Mouse (Mus musculus) right cerebral cortex, adult 18-20 months (tissue): ENCODE measurements at regions not wholly inside any gene's neighbourhood (a gene's known extent, or its start where the extent isn't known, plus 50 kb on each side); places are given as distances from the start of the nearest gene placed in this dataset.

Experiments
- DNase-seq: peaks from one replicate; pipeline ENCODE4 v3.0.0; 2022; ENCODE audit warnings: mixed read lengths

DNA sequence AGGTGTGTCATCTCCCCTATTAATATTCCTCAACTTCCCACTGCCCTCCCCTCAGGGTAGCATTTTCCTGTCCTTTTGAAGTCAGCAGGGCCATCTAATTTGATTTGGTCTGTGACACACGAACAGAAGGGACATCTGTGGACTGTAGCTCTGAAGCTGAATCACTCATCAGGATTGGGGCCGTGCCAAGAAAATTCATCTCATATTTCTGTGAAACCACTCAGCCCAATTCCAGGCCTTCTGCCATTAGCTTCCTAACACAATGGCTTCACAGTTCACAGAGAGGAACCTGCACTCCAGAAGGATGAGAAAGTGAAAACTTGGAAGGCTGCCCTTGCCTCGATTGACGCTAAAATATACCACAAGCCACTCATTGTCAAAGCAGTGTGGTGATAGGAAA lies 86.1 kb downstream of the Abhd5 start:
- peak; percentile 51 for DNase-seq

DNA sequence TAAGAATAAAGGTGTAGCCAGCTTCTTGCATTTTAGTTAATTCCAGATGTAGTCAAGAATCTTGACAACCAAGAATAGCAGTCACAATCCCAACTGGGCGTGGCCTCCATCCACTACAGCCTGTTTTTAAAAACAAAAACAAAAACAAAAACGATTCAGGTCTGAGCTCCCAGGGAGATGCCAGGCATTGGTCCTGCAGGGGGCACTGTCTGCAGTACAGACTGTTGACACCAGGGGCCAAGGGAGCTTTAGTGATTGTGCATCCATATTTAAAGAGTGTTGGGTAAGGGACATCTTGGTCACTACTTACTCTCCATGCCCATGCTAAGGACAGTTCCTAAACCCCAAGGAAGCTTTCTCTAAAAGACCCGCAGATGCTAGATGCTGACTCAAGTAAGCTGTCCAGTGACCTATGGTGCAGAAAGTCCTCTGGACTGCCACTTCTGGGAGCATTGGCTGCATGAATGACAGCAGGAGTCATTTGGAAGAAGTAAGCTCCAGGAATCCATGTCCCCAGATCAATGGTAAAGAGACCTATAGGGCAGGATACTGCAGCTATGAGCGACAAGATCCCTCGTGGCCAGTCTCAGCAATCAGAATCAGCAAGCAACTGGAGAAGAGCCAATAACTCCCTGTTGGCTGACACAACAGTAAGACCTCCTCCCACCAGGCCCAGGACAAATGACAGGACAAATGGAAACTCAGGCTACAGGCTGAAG lies 95.1 kb downstream of the Abhd5 start:
- no peak for DNase-seq

DNA sequence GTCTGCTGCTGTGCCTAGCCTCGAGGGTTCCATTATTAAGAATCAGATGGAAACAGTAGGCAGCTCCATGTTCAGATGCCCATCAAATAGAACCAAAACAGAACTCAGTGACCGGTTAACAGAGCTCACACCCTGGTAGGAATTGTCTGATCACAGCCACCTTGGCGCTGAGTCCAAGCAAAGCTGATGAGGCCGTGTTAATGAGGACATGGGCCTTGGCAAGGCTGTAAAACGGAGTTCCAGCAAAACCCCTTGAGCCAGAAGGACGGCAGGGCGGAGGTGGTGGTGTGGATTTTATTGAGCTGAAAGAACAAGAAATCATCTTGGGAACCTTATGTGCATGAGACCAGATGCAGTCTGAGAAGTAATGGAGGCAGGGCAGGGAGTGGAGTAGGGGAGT lies 96.2 kb downstream of the Abhd5 start:
- DNase-seq = no peak

DNA sequence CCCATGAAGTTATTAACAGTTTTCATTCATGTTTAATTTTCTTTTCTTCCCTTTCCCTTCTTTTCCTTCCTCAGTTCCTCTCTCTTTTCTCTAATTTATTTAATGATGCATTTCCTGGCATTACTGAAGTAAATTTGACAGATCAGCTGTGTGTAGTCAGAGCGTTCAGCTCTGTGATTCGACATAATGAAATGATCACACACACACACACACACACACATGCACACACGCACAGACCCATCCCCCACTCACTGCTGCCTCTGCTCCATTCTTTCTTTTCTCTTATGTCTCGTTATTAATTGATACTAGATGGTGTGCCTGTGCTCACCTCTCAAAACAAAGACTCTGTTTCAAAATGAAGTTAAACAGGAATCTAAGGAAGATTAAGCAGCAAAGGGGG lies 96.9 kb downstream of the Abhd5 start:
- no peak for DNase-seq

DNA sequence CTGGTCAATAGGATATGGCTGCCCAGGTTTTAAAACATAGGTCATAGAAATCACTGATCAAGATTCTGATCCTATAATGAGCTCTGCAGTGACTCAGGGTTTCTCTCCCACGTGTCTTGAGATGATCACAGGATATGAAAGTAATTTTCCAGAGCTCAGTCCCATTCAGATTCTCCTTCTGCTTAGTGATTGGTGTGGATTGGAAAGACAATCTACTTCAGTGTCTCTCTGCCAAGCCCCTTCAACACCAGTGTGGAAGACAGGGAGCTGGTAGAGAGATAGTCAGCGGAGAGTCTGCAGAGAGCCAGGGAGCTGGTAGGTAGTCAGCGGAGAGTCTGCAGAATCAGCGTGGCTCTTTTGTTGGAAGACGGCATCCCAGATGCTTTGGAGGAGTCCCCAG lies 99.1 kb downstream of the Abhd5 start:
- DNase-seq = peak; percentile 30

DNA sequence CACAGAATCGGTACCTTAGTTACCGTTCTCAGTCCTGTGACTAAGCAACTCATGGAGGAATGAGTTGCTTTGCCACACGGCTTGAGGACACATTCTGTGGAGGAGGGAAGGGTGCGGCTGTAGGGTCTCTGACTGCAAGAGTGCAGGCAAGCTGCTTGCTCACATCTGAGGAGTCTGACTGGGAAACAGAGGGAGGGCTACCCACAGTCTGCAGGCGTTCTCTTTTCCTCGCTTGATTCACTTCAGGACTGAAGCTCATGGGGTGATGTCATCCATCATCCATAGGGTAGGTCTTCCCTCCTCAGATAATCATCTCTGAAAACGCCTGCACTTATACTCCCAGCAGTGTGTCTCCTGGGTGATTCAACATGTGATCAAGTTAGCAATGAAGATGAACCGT lies 103.9 kb downstream of the Abhd5 start:
- DNase-seq = peak; percentile 53

DNA sequence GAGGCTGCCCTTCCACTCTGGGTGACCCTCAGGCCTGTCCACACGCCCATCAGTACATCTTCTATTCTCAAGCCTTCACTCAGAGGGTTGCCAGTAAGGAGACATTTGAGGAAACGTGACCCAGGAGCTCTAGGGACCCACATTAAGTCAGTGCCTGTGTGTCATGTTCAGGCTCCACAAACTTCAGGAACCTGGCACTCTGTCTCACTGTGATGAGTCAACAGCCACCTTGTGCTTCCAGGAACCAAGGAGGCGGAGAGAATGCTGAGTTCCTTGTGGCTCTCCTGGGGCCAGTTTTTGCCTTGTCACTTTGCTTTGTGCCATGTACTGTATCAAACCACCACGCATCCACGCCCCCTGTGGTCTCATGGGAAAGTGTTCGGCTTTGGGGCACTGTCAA lies 104.4 kb downstream of the Abhd5 start:
- peak; percentile 40 for DNase-seq

DNA sequence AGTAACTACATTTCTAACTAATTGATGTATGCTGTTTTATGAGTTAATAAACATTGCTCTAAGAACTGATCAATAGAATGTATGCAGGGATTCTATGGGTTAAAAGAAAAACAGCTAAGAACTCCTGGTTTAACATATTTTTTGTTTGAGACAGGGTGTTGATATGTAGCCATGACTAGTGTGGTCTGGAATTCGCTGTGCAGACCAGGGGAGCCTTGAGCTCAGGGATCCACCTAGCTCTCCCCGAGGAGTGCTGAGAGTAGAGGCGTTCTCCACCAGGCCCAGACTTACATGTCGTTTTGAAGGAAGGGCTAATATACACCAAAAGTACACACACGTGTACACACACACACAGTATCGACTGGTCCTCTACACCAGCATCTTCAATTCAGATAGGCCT lies 108.1 kb downstream of the Abhd5 start:
- DNase-seq = no peak

DNA sequence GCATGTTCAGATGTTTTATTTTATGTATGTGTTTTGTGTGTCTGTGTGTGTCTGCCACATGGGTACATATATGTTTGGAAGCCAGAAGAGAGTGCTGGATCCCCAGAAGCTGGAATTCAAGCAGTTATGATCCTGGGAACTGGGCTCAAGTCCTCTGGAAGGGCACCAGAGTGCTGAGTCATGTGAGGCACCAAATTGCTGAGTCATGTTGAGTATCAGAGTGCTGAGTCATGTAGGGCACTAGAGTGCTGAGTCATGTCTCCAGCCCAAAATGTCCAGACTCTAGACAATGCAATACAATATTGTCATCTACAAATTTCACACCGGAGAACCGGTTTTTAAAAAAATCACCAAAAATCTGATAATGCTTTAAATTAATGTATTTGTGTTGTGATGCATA lies 120.1 kb downstream of the Abhd5 start:
- no peak for DNase-seq

DNA sequence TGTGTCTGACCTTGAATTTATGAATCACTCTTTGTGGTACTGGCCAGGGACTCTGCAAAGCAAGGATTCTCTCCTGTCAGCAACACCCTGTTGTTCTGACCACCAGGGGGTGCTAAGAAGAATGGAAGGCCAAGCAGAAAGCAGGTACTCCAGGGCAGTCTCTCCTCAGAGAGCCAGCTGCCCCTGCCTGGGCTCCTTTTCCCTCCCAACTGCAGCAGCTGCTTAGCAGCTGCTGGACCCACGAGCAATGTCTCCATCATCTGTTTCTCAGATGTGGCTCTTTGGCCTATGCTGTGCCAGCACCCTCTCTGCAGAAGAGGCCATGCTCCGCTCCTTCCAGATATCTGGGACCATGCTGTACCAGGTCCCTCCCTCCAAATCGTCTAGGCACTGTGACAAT lies 124.9 kb downstream of the Abhd5 start:
- peak; percentile 71 for DNase-seq

DNA sequence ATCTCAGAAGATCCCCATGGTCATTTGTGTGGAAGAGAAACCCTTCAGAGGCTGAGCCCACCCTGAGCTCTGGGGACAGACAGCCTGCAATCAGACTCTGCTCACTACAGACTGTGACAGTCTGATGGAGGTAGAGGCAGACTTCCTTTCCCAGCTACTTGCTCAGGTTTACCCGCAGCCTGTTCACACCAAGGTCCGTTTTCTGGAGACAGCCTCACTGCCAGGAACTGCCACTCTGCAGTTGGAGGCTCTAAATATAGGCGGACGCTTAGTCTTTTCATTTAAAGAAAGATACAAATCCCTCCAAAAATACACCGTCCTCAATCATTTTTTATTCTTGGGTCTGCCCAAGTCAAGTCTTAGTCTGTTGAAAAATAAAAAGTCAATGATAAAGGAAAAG lies 135.6 kb downstream of the Abhd5 start:
- DNase-seq = no peak

DNA sequence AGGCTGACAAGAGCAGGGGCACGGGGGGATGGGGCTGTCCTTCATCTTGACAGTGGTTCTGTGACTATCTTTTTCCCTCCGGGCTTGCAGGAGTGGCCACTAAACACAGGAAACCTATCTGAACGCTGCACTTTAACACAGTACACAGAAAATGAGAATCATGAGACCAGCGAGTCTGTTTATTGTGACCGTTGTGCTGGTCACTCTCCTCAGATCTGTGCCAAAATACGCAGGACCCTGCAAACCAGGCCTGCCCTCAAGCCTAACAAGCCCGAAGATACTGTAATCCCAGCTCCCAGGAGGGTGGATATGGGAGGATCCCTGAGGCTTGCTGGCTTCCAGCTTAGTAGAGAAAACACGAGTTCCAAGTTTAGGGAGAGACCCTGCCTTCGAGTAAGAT lies 143.3 kb downstream of the Abhd5 start:
- DNase-seq = no peak

DNA sequence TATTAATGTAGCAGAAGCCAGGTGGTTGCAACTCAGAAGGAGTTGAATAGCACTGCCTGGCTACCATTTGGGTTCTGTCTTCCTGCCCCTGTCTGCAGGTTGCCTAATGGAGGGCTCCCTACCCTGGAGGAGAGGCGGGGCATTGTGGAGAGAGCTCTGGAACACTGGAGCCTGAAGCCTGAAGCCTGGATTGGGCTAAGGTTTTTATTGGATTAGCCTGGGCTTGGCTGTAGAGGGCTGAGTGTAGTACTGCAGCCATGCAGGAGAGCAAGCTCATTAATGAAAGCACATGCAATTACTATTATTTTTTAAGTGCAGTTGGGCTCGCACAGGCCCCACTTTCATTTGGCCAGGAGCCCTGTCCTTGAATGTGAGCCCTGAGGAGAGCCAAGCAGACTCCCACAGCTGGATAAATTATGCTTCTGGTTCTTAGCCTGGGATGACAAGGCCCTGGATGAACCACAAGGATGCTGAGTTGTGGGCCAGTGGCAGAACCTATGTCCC lies 145.1 kb downstream of the Abhd5 start:
- DNase-seq = no peak

DNA sequence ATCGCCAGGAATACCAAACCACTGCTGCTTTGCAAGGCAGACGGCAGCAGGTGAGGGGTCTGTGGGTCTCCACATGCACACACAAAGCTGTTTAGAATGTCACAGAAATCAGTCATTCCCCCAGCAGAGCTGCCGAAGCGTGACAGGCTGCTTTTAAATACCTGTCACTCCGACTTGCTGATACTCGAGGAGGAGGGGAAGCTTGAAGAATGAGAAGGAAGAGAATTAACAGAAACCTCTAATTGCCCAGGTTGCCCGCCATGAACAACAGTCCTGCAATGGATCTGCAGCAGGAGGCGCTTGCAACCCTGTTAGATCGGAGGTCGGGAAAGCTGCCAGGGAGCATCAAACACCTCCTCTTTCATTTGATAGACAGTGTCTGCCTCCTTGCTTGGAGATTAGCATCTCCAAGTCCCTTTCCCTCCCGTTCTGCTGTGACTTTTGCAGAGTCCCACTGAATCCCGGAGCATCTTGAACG lies 150.5 kb downstream of the Abhd5 start:
- DNase-seq = peak; percentile 15

DNA sequence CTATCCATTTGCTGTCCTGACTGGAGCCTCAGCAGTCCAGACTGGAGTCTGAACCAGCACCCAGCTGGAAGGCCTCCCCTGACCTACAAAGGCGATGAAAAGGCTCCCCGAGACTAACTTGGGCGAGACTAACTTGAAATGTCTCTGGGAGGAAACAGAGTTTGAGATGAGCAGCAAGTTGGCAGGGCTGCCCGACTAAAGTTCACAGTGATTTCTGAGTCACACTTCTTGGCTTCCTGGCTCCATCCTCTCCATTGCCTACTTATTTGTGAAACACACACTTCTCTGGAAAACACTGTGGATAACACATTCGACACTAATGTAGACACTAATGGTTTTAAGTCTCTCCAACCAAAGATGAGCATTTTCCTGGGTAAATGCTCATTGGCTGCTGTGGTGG lies 170.2 kb downstream of the Abhd5 start:
- DNase-seq = no peak

DNA sequence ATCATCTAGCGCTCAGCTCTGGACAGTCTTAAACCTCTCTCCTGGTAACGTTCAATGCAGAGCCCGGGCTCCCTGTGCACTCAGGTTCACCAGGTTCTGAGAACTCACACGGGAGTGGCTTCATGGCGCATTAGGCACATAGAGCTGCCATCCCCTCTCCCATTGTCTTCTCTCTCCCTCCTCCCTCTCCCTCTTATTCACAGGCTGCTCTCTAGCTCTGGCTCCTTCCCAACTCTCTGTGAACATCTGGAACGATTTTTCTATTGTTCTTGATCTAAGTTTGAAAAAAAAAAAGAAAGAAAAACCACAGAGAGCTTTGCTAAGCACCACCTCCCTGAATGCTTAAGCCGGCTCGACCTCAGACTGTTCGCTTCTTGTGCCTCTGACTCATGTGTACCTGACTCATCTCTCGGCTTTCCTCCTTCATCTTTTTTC lies 174.2 kb downstream of the Abhd5 start:
- peak; percentile 26 for DNase-seq

DNA sequence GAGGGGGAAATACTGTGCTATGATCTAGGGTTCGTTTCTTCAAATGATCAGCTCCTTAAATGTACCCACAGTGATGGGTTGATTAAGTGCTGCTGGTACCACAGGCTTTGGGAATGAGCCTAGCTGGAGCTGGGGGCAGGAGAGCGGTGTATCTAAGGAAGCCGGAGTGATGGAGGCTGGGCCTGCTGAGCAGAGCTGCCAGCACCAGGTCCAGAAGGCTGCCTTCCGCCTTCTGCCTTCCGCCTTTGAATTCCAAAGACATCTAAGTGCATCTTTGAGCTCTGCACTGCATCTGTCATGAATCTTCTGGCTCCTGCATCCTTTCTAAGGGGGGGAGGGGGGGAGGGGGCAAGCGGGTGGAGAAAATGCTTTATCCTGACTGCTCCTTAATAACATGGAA lies 176.9 kb downstream of the Abhd5 start:
- peak; percentile 12 for DNase-seq

DNA sequence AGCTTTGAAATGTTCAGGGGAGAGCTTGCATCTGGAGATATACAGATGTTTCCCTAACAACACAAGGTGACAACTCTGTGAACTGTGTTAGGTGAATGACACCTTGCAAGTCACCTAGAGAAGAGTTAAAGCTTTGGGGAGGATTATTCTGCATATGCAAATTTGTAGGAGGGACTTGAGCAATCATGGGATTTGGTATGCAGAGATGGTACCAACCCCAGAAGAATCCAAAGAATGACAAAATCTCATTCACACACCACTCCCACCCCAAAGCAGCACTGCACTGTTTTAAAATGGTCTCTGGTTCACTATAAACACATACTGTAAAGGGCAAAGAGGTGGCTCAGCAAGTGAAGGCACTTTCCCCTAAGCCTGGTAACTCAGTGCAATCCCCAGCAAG lies 178.3 kb downstream of the Abhd5 start:
- no peak for DNase-seq

DNA sequence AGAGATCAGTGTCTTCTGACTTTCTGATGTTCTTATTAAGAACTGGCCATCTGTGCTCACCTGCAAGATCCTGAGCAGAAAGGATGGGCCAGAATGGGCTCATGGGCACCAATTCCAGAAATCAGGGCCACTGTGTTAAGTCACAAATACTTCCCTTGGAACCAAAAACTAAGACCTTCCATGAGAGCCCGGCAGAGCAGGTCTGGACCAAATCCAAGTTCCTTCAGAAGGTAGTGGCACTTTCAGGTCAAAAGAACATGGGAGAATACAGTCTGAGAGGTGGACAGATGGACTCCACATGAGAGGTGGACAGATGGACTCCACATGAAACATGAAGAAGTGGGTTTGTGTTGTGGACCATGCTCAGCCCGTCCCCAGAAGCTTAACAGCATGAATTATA lies 180.4 kb downstream of the Abhd5 start:
- DNase-seq = no peak

DNA sequence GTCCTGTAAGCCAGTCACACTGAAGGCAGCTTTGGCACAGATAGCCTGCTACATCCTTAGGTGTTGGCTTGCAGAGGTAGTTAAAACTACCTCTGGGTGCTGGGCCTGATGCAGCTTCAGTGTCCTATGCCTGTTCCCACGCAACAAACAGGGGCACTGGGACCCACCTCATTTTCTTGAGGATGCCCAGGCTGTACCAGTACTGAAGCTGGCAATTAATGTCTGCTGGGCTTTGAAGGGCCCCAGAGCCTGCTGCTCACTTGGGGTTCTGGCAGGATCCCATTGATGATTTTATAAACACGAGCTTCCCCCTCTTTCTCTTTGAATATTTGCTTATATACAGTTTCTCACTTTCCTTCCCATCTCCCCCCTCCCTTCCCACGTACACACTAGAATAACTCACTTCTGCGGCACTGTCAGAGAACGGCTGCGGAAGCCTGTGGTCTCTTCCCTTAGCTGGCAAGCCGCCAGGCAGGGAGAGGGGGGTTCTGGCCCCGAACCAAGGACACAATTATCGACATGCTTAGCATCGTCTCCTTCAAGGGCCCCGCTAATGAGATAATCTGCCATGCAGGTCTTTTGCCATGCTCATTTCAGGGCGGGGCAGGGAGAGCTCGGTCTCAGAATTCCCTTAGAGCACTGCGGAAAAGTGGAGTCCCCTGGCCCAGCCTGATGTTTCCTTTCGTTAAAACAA lies 182.9 kb downstream of the Abhd5 start:
- DNase-seq = peak; percentile 48

DNA sequence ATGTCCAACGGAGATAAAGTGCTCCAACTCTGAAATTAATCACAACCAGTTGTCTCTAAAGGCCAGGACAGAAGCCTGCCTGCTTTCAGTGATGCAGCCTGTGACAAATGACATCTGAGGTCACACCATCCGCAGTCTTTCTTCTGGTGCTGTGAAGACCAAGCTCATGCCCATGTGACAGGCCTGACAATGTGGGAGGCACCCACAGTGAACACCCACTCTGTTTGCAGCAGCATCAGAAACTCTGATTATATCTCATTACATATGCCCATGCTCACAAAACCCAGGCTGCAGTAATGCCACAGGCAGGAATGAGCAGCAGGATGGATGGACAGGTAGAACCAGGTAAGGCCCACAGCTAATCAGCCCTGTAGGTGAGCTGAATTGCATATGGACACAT lies 183.6 kb downstream of the Abhd5 start:
- DNase-seq = peak; percentile 29

DNA sequence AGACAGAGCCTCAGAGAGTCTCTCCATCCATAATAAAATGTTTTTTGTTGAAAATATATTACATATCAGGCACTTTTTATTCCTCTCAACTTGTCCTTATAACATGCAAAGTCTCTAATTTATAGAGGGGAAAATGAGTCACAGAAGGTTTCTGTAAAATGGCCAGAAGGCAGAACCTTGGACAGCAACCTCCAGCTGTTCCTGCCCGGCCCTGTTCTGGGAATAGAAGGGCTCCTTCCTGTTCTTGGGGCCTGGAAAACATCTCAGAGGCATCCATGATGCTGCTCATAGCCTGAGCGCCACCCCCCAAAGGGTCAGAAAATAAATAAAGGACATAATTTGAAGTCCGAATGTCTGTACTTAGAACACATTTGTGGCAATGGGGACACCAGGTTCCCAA lies 188.7 kb downstream of the Abhd5 start:
- no peak for DNase-seq

DNA sequence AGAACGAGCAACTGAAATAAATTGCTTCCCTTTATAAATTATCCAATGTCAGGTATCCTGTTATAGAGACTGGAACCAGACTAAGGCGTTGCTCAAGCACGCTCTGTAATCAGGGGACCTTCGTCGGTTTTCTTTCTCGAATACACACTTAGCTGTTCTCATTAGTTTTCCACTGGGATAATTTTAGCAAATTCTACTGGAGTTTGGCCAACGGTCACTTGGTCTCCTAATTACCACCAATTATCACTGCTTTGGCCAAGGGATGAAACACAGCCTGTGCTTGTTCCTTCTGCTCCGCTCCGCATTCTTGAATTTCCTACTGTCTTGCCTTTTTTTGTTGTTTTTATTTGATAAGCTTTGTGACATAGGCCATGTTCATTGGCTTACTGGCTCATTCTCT lies 191.1 kb upstream of the Topaz1 start:
- no peak for DNase-seq

DNA sequence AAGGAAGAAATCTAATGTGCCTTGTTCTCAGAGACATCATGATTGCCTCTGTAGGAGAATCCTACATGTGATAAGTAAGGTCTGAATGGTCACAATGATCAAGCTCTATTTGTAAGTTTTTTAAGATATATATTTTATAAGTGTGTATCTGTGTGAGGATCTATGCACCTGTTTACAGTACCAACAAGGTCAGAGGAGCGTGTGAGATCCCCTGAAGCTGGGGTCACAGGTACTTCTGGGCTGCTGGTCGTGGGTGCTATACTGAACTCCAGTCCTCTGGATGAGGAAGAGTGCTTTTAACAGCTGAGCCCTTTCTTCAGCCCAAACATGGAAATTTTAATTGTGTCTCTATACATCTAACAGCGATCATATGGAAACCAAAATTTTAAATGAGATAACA lies 181.1 kb upstream of the Topaz1 start:
- DNase-seq = no peak
